Mouse (Mus musculus): ENCODE results near the gene Cyp4f39.

GRCm38 (mm10) chr17:32416771-32417170 is 35.8 kb upstream of the Cyp4f39 start:
- TF ChIP-seq CTCF (IDR thresholded peaks at IDR 0.05; ENCODE audit: low read depth) (no peak), EP300 (optimal IDR thresholded peaks at IDR 0.05) (no peak)

Measured in stomach, postnatal 0 days (tissue).